Mouse (Mus musculus) left cerebral cortex, adult 8-10 months (tissue): Measurements from ENCODE around the gene Cbr3. TPM values are rescaled to one million over a fixed set of nuclear protein-coding genes. Genes with fewer than 3 reads are reported as not detected.

ENCODE experiments used
- DNase-seq, 2 experiments: peaks; one replicate each; pipeline ENCODE4 v3.0.0; 2022; ENCODE audit warnings: low spot score in 2 of 2
- total RNA-seq, 4 experiments: library from RNA; stranded (reverse); gene quantifications; 2 replicates each; pipeline ENCODE4 v1.2.4; 2022

Cbr3 gene
- total RNA-seq, 4 experiments from 2014 or later, result 16.5 to 20.8 (median 18.6) TPM

DNA sequence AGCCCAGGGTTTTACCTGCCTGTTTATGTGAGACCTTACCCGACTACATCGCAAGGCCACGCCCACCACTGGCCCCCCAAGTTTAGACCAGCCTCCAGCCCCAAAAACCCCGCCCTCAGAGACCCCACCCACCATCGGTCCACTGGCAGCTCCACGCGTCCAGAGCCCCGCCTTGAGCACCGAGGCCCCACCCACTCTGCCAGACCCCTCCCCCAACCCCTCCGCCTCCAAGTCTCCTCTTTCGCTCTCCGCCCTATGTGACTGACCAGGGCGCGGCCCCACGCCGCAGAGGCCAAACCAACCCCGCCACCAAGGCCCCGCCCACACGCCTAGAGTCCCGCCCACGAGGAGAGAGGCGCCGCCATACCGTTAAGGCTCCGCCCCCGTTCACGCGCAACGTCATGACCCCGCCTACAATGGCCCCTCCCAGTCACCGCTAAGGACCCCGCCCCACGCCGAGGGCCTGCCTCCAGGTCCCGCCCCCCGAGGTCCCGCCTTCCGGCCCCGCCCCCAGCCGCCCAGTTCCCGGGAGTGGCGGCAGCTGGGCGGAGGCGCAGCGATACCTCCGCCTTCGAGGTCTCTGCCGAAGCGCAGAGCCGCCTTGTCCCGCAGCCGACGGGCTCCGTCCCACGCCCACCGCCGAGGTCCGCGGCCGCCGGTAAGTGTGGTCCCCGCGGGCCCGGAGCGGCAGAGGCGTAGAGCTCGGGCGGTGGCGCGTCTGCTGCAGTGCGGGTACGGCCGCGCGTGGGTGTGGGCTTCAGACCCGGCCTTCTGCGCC, 28.6 kb downstream of the Cbr3 start, which contains the start of gene Dop1b:
Gene Dop1b, plus strand, starts transcription at position 494 of the 778 bp plus-strand sequence.
- DNase-seq, result peak; percentile 94 to 96

DNA sequence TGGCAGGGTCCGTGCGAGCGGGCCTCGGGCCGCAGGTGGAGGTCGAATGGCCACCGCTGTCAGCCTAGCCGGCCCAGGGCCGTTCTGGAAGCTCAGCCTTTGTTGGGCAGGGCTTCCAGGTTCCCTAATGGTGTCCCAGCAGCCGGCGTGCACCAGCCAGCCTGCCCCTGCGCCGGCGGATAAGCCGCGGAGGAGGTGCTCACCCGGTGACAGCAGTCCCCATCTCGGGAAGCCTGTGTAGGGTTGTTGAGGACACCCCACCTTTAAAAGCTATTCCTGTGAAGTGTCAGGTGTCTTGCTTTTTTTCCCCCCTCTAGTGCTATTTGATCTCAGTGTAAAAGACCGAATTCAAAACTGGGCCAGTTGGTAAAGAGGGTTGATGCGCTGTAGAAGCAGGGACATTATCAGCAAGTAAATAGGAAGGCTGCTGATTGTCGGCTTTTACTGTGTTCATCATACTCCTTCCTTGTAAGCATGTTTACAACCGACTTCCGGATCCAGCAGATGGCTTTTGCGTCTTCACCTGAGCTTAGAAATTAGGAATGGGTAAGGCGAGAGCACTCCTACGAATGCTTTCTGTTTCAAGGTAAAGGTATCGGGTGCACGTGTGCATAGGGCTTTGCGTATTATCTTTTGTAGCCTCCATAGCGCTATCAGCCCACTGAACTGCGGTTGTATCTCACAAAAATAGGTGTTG, 29.3 kb downstream of the Cbr3 start:
- no peak for DNase-seq

DNA sequence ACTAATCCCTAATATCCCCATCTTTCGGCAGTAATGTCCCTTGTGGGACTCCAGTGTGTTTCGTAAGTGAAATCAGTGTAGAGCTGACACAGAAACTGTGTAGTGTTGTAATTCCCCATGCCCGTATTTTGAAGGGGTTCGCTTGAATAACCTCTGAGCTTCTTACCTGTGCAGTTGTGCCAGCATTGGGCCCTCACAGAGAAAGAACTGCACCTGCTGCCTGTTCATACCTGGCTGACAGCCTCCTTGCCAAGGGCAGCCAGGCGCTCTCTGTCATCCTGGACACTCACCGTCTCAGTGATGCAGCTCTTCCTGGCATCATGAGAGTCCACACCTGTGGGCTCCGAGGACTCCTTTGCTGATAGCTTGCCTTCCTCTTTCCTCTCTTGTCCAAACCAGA, 30.0 kb downstream of the Cbr3 start:
- DNase-seq, result no peak

DNA sequence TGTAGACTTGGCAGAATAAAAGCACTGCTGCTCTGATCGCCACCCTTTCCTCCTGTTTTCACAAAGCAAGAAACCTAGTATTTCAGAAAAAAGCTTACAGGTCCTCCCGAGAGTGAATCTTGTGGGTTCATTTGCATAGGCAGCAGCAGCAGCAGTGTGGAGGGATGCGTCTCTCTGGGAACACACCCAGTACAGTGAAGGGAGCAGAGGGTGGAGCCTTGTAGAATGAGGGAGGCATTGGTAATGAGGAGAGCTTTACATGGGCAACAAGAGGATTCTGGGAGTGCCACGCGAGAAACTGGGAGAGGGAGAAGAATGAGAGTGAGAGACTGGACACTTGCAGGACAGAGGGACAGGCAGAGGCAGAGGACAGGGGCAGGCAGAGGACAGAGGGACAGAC, 31.4 kb downstream of the Cbr3 start:
- DNase-seq, result no peak

DNA sequence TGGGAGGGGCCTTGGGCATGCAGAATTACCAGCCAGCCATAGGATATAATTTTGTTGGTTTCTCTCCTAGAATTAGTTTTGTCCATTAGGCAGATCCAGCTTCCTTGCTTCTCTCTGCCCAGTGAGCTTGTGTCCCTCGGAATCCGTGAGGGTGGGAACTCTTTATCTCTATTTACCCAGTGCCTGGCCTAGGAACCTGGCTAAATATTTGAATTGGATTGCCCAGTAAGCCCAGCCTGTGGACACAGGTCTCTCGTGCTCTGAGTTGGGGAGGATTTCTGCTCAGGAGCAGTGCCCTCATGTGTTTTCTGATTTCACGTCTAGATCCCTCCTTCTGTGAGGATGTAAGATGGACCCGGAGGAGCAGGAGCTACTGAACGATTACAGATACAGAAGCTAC, 32.8 kb downstream of the Cbr3 start:
- no peak for DNase-seq

DNA sequence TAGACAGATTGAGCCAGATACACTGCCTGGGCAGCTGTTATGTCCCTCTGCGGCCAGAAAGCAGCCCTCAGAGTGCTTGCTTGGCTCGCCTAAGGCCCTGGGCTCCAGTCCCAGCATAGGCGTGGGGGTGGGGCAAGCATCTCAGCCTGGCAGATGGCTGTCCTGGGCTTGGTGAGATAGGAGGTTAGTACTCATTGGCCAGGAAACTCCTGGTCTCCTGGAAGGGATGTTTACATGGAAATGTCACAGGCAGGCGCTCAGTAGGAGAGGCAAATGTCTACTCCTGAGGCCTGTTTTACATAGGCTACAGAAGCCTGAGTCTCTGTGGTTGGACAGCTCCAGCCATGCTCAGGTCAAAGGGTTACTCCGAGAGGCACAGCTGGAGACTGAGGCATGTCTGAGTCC, 34.3 kb downstream of the Cbr3 start:
- DNase-seq, result peak in 1 of 2 experiments; percentile 65

DNA sequence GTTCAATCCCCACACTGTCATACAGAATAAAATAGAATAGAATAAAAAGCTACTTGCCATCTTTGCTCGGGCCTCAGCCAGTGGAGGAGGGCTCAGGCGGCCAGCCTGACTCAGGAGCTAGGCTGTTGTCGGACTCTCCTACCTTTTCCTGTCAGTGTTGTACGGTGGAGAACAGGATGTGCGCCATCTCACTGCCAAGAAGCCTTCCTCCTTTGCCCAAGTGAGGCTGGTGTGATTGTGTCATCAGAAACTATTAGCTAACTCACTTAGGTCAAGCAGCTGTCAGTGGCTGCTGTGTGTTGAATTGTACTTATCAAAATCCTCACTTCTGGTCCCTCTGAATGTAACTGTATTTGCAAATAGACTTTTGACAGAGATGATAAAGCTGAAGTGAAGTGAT, 38.8 kb downstream of the Cbr3 start:
- DNase-seq, result no peak

DNA sequence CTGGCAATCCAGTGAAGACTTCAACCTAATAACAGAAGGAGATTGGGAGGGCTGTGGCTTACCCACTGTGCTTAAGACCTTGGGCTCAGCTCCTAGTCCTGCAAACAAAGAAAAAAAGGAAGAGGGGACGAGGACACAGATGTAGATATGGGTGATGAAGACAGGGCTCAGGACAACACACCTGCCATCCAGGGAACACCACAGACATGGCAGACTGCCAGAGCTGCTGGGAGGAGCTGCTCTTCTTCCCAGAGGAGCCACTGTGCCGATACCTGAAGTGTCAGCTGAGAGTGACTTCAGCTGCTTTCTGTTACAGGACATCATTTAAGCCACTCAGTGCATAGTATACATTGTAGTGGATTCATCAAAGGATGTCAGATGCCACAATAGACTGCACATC, 39.5 kb downstream of the Cbr3 start:
- DNase-seq, result no peak

DNA sequence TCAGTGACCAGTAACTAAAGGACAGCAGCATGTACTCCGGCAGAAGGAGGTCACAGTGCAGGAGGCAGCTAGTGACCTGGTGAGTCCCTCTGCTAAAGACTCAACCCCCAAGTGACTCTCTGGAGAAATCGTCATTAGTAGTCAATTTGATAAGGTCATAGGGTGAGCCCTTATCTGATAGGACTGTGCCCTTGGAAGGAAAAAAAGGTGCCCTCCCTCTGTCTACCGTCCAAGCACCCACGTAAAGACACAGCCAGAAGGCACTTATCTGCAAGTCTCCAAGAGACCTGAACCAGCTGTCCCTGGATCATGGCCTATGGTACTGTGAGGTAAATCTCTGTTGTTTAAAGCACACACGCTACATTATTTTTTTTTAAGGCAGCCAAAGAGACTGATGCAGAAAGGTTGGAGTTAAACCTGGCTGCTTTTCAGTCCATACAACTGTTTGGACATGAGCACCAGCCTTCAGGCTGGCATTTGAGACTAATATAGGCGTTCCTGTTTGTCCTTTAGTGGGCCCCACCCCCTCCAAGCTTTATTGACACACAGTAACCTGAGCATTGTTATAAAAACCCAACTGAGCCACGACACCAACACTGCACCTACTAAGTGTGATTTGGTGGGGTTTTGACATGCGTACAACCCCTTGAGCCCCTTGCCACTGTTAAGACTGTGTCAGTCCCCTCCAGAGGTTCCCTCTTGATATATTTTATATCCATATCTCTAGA, 42.6 kb downstream of the Cbr3 start:
- no peak for DNase-seq

DNA sequence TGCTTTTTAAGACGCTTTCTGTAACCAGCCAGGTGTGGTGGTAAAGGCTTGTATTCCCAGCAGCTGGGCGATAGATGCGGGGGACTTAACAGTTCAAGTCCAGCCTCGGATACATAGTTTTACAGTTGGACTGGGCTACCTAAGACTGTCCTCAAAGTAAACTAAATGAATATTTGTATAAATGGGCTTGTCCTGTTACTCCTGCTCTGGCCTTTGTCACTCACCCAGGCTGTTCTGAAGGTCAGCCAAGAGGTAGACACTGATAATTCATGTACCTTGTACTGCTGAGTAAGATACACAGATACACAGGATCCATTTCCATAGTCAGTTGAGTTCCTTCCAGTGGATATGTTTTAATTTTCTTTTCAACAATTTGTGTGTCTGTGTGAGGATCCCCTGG, 43.2 kb downstream of the Cbr3 start:
- no peak for DNase-seq

DNA sequence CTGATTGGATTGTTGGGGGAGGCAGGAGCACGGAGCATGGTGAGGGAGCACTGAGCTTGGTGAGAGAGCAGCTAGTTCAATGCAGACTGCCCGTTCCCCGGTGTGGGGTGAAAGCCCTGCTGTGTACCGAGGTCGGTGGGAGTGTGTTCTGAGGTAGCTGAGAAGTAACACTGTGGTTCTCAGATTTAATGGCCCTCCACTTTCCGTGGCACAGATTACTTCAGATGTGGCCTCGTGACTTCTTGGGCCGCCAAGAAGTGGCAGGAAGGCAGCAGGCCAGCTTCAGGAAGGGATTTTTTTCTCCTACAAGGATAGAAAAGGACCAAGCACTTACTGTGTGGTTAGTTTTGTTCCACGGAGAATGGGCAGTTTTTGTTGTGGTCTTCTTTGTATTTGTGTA, 45.7 kb downstream of the Cbr3 start:
- DNase-seq, result no peak

DNA sequence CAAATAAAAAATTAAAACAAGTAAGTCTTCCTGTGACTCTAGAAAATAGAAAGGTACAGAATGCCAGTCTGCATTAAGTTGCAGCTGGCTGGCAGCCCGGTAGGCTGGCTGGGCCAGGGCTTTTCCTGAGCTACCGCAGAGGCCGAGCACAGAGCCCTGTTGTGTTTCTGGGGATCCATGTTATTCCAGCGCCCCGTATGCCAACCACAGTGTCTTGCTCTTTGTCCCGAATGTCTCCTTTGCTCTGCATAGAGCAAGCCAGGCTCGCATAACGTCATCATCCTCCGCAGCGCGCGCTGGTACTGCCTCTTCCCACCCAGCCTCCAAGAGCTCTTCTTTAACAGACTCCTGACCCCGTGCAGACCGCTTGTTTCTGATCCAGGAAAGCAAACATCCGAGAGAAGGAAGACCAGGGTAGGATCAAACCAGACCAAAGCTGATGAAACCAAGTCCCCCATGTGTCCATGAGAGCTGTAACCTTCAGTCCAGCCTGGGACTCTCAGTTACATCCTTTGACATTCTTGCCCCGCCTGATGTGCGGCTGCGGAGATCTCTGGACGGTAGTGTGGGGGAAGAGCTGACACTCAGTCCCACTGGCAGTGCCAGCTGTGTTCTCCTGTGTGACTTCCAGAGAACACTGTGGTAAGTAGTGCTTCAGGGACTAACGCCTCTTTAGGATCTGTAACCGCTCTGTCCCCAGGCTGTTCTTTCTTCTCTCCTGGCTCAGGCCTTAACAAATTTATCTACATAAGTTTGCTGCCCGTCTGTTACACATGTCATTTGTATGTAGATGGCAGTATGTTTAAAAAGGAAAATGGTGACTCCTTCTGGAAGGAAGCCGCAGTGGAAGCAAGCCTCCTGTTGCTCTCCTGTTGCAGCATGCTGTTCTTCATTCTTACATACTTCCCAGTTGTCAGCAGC, 47.0 kb downstream of the Cbr3 start:
- DNase-seq, result peak; percentile 35 to 68

DNA sequence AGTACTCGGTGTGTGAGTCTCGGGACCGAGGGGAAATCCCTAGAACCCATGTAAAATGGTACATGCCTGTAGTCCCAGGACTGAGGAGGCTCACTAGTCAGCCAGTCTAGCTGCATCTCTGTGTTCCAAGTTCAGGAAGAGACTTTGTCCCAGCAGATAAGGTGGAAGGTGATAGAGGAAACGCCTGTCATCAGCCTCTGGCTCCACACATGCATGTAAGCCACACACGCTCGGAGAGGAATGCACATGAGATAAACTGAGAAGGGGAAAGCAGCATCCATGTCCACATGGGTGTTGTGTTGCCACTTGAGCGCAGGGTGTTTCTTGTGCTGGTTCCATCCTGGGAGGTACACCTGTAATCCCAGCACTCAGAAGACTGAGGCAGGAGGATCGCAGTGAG, 48.3 kb downstream of the Cbr3 start:
- DNase-seq, result no peak

DNA sequence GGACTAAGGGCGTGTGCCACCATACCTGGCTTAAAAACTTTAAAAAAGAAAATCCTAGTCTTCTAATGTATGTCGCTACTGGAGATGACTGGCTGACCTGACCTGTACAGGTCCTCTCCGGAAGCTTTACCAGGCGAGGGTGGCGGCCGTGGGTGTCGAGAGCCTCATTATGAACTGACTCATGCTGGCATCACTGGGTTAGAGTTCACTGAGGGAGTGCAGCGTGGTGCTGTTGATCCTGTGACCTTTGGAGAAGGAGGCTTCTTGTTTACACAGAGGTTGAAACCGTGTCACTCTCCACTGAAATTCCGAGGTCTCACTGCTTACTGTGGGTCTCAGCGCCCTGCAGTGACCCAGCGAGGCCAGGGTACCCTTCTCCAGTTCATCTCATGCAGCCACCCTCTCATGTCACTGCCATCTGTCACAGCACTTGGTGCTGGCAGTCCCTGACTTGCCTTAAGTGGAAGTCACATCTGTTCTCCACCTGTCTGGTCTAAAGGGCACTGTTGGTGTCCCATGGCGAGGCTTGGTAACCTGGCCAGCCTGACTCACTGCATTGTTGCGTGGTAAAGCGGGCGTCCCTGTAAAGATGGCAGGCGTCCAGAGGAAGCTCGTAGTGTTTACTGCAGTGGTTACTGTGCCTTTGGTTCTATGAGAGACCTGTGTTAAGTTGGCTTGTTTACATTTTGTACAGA, 50.0 kb downstream of the Cbr3 start:
- DNase-seq, result no peak

DNA sequence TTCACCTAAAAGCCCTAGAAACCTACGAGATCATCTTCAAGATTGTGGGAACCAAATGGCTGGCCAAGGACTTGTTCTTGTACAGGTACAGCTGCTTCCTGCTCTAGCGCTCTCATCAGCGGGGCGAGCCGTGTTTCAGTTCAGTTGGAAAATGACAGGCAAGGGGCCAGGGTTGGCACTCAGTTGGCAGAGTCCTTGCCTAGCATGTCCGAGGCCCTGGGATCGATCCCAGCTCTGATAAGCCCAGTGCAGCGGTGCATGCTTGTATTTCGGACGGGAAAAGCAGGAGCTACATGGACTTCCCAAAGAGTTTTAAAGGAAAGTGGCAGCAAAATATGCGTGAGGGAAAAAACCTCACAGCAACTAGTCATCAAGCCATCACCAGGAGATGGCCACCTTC, 56.2 kb downstream of the Cbr3 start:
- DNase-seq, result no peak

Other genes with a start within 250 kb of the Cbr3 start
- 10 to 100 TPM; 10.7 to 12.3 (median 10.9) TPM for gene Setd4, start 79.2 kb upstream of the Cbr3 start, total RNA-seq
- gene Cbr1, start 77.4 kb upstream of the Cbr3 start, total RNA-seq, result 10 to 100 TPM; 62.5 to 78.2 (median 70.5) TPM
- gene Gm5678, start 55.1 kb upstream of the Cbr3 start, total RNA-seq, result 1 to 10 TPM; 2.9 to 3.5 (median 3.3) TPM
- 100 to 1,000 TPM in 2 of 4 experiments, 10 to 100 TPM in 2; 87.2 to 123 (median 102) TPM for gene Dop1b, start 28.7 kb downstream of the Cbr3 start, total RNA-seq
- gene Morc3, start 148.9 kb downstream of the Cbr3 start, total RNA-seq, result 10 to 100 TPM; 27.7 to 34.8 (median 29.4) TPM
- 1 to 10 TPM; 1.0 to 3.6 (median 1.4) TPM for gene Chaf1b, start 200.7 kb downstream of the Cbr3 start, total RNA-seq